Mouse (Mus musculus) hindbrain, embryonic 16.5 days (tissue): ENCODE results near the gene Igf2bp2. TPM values are rescaled to one million over a fixed set of nuclear protein-coding genes. Genes with fewer than 3 reads are reported as not detected.

Experiments used
- ATAC-seq: fragments of 200-750 bp; cut with Nextera tagmentation; 2 replicates; pipeline ENCODE4 v1.8.0; 2017; ENCODE audit warnings: moderate TSS enrichment, moderate library complexity
- H3K27ac ChIP-seq: fragments of 300-500 bp; sonication (generic); 2 replicates; pipeline ENCODE4 v1.5.1; 2014; ENCODE audit warnings: low read depth, mild to moderate bottlenecking, control low read depth, low read length, moderate library complexity
- H3K27me3 ChIP-seq: fragments of 300-500 bp; sonication (generic); replicated peaks from 2 replicates; pipeline ENCODE4 v1.6.1; 2014; ENCODE audit warnings: low read length; ENCODE audit not compliant: control insufficient read depth, insufficient read depth
- H3K36me3 ChIP-seq: fragments of 300-500 bp; sonication (generic); 2 replicates; pipeline ENCODE4 v1.6.1; 2014; ENCODE audit warnings: mild to moderate bottlenecking, low read length, moderate library complexity, mixed read lengths; ENCODE audit not compliant: control insufficient read depth, insufficient read depth
- H3K4me1 ChIP-seq: fragments of 300-500 bp; sonication (generic); 2 replicates; pipeline ENCODE4 v1.6.1; 2014; ENCODE audit warnings: low read depth, low read length; ENCODE audit not compliant: control insufficient read depth, insufficient read depth
- H3K4me2 ChIP-seq: fragments of 300-500 bp; sonication (generic); 2 replicates; pipeline ENCODE4 v1.6.1; 2014; ENCODE audit warnings: mild to moderate bottlenecking, low read length, control low read depth, moderate library complexity
- H3K4me3 ChIP-seq: fragments of 300-500 bp; sonication (generic); 2 replicates; pipeline ENCODE4 v1.5.1; 2014; ENCODE audit warnings: mild to moderate bottlenecking, low read length, control low read depth, moderate library complexity
- H3K9ac ChIP-seq: fragments of 300-500 bp; sonication (generic); 2 replicates; pipeline ENCODE4 v1.6.1; 2014; ENCODE audit warnings: low read depth, mild to moderate bottlenecking, control low read depth, low read length, moderate library complexity
- H3K9me3 ChIP-seq: fragments of 300-500 bp; sonication (generic); 2 replicates; pipeline ENCODE4 v1.6.1; 2014; ENCODE audit warnings: mild to moderate bottlenecking, low read length, moderate library complexity; ENCODE audit not compliant: control insufficient read depth
- WGBS: fragments of 180-500 bp; shearing (Covaris S2); extraction: QIAGEN DNeasy Blood & Tissue Kit; methylation state at CpG from one replicate; pipeline ENCODE4 v1.1.7; 2014; 5-methylcytosine and 5-hydroxymethylcytosine counted together
- polyA plus RNA-seq: library from polyadenylated mRNA; unstranded; fragments of >200 nt; fragmentation: Nextera tagmentation; extraction: Ambion mirVana; gene quantifications from 2 replicates; pipeline ENCODE4 v1.2.1, GENCODE M21; 2015

The Igf2bp2 gene
- polyA plus RNA-seq, 1 experiment from 2014 or later: 13.0 TPM

- ATAC-seq: no peak
- no peak overlapping the region for H3K4me2 ChIP-seq
- H3K27me3 ChIP-seq: no peaks in the 10 kb centered on the region
- H3K4me3 ChIP-seq: no peak overlapping the region
- 87% methylated on average over 2 of the region's 2 CpGs for WGBS
- H3K27ac ChIP-seq: no peak overlapping the region
- no peaks in the 10 kb centered on the region for H3K4me1 ChIP-seq
- H3K36me3 ChIP-seq: no peaks in the 10 kb centered on the region
- H3K9me3 ChIP-seq: no peaks in the 10 kb centered on the region
- no peak overlapping the region for H3K9ac ChIP-seq
These were observed 14.9 kb upstream of the Igf2bp2 start for GRCm38 (mm10) chr16:22177999-22178398.

GRCm38 (mm10) chr16:22168731-22169130 is 5.6 kb upstream of the Igf2bp2 start:
- peaks cover 4% of the 10 kb centered on the region for H3K4me1 ChIP-seq
- no peak overlapping the region for H3K27ac ChIP-seq
- no peak overlapping the region for H3K9ac ChIP-seq
- no peak overlapping the region for H3K4me3 ChIP-seq
- no peaks in the 10 kb centered on the region for H3K27me3 ChIP-seq
- H3K36me3 ChIP-seq: no peaks in the 10 kb centered on the region
- H3K9me3 ChIP-seq: no peaks in the 10 kb centered on the region
- no peak for ATAC-seq
- 95% methylated on average over 8 of the region's 8 CpGs for WGBS
- no peak overlapping the region for H3K4me2 ChIP-seq

GRCm38 (mm10) chr16:22165556-22165955 is 2.5 kb upstream of the Igf2bp2 start:
- no peak overlapping the region for H3K9ac ChIP-seq

GRCm38 (mm10) chr16:22164446-22164845 is 1.3 kb upstream of the Igf2bp2 start:
- H3K4me1 ChIP-seq: peaks cover 14% of the 10 kb centered on the region
- no peak overlapping the region for H3K9ac ChIP-seq
- ATAC-seq: no peak
- no peak overlapping the region for H3K27ac ChIP-seq
- H3K4me2 ChIP-seq: no peak overlapping the region; the same call in 1 of the 2 replicates
- no peaks in the 10 kb centered on the region for H3K27me3 ChIP-seq
- WGBS: 48% methylated on average over 8 of the region's 8 CpGs
- H3K36me3 ChIP-seq: no peaks in the 10 kb centered on the region
- H3K4me3 ChIP-seq: no peak overlapping the region
- no peaks in the 10 kb centered on the region for H3K9me3 ChIP-seq

More at GRCm38 (mm10) chr16:22165556-22165955, 2.5 kb upstream of the Igf2bp2 start:
- Histone ChIP-seq H3K4me1 (peaks cover 10% of the 10 kb centered on the region), H3K27ac (no peak overlapping the region), H3K27me3 (no peaks in the 10 kb centered on the region), H3K36me3 (no peaks in the 10 kb centered on the region), H3K9me3 (no peaks in the 10 kb centered on the region), H3K4me3 (no peak overlapping the region), H3K4me2 (no peak overlapping the region)
- 83% methylated on average over 5 of the region's 5 CpGs for WGBS
- no peak for ATAC-seq

- H3K9ac ChIP-seq: peak overlapping the region; percentile 87
- H3K4me1 ChIP-seq: peaks cover 14% of the 10 kb centered on the region
- H3K9me3 ChIP-seq: no peaks in the 10 kb centered on the region
- peak; percentile 77 for ATAC-seq
- no peaks in the 10 kb centered on the region for H3K27me3 ChIP-seq
- H3K4me3 ChIP-seq: peak overlapping the region; percentile 84
- H3K4me2 ChIP-seq: peak overlapping the region; percentile 98
- WGBS: under 1% methylated on average over 24 of the region's 27 CpGs
- H3K36me3 ChIP-seq: no peaks in the 10 kb centered on the region
- peak overlapping the region; percentile 76 for H3K27ac ChIP-seq
These were observed 355 bp upstream of the Igf2bp2 start for GRCm38 (mm10) chr16:22163456-22163851.

GRCm38 (mm10) chr16:22162066-22162511 is 1.0 kb downstream of the Igf2bp2 start:
- Histone ChIP-seq H3K4me3 (peak overlapping the region; percentile 84), H3K36me3 (no peaks in the 10 kb centered on the region), H3K4me2 (peak overlapping the region; percentile 98), H3K4me1 (peaks cover 14% of the 10 kb centered on the region), H3K9me3 (no peaks in the 10 kb centered on the region), H3K27me3 (no peaks in the 10 kb centered on the region), H3K9ac (peak overlapping the region; percentile 87), H3K27ac (peak overlapping the region; percentile 76)
- under 1% methylated on average over 19 of the region's 19 CpGs for WGBS
- ATAC-seq: peak; percentile 18

- no peaks in the 10 kb centered on the region for H3K9me3 ChIP-seq
- H3K27me3 ChIP-seq: no peaks in the 10 kb centered on the region
- WGBS: under 1% methylated on average over 71 of the region's 71 CpGs
- peak; percentile 49 for ATAC-seq
- peak overlapping the region; percentile 87 for H3K9ac ChIP-seq
- H3K27ac ChIP-seq: peak overlapping the region; percentile 76
- H3K4me3 ChIP-seq: peak overlapping the region; percentile 84
- H3K4me1 ChIP-seq: peaks cover 14% of the 10 kb centered on the region
- H3K36me3 ChIP-seq: no peaks in the 10 kb centered on the region
- peak overlapping the region; percentile 98 for H3K4me2 ChIP-seq
These were observed 1.6 kb downstream of the Igf2bp2 start for GRCm38 (mm10) chr16:22161351-22162065.

- H3K4me3 ChIP-seq: peak overlapping the region; percentile 84
- WGBS: 1% methylated on average over 16 of the region's 16 CpGs
- H3K9me3 ChIP-seq: no peaks in the 10 kb centered on the region
- H3K9ac ChIP-seq: no peak overlapping the region; the same call in 1 of the 2 replicates
- no peaks in the 10 kb centered on the region for H3K36me3 ChIP-seq
- ATAC-seq: no peak
- H3K4me1 ChIP-seq: peaks cover 14% of the 10 kb centered on the region
- peak overlapping the region; percentile 98 for H3K4me2 ChIP-seq
- H3K27me3 ChIP-seq: no peaks in the 10 kb centered on the region
- no peak overlapping the region for H3K27ac ChIP-seq
These were observed 2.5 kb downstream of the Igf2bp2 start for GRCm38 (mm10) chr16:22160386-22161145.

GRCm38 (mm10) chr16:22152941-22153444 is 10.1 kb downstream of the Igf2bp2 start:
- H3K4me3 ChIP-seq: no peak overlapping the region
- H3K9ac ChIP-seq: no peak overlapping the region
- no peaks in the 10 kb centered on the region for H3K9me3 ChIP-seq
- H3K4me2 ChIP-seq: no peak overlapping the region
- 91% methylated on average over 11 of the region's 11 CpGs for WGBS
- H3K27me3 ChIP-seq: no peaks in the 10 kb centered on the region
- H3K27ac ChIP-seq: no peak overlapping the region
- no peak for ATAC-seq
- H3K36me3 ChIP-seq: no peaks in the 10 kb centered on the region
- H3K4me1 ChIP-seq: peaks cover 5% of the 10 kb centered on the region; the same call in 1 of the 2 replicates
